Mouse (Mus musculus): Measurements from ENCODE around the gene Man2a1. TPM values are rescaled to one million over a fixed set of nuclear protein-coding genes. Genes with fewer than 3 reads are reported as not detected.

The Man2a1 gene
- total RNA-seq, 2 experiments from 2014 or later: 15.2 to 30.9 TPM

GRCm38 (mm10) chr17:64622352-64622886 lies 21.9 kb downstream of the Man2a1 start:
- ATAC-seq (replicated peaks; ENCODE audit: low FRiP score, poor library complexity, severe bottlenecking): no peak

GRCm38 (mm10) chr17:64624439-64624838 lies 23.9 kb downstream of the Man2a1 start:
- no peak for ATAC-seq (replicated peaks; ENCODE audit: low FRiP score, poor library complexity, severe bottlenecking)

GRCm38 (mm10) chr17:64628796-64629195 lies 28.3 kb downstream of the Man2a1 start:
- no peak for ATAC-seq (replicated peaks; ENCODE audit: low FRiP score, poor library complexity, severe bottlenecking)

- no peak for ATAC-seq (replicated peaks; ENCODE audit: low FRiP score, poor library complexity, severe bottlenecking)
These were observed 28.9 kb downstream of the Man2a1 start for GRCm38 (mm10) chr17:64629486-64629885.

- ATAC-seq (replicated peaks; ENCODE audit: low FRiP score, poor library complexity, severe bottlenecking): no peak
These were observed 30.0 kb downstream of the Man2a1 start for GRCm38 (mm10) chr17:64630506-64630905.

- no peak for ATAC-seq (replicated peaks; ENCODE audit: low FRiP score, poor library complexity, severe bottlenecking)
These were observed 37.5 kb downstream of the Man2a1 start for GRCm38 (mm10) chr17:64637868-64638537.

- ATAC-seq (replicated peaks; ENCODE audit: low FRiP score, poor library complexity, severe bottlenecking): no peak
These were observed 40.8 kb downstream of the Man2a1 start for GRCm38 (mm10) chr17:64641376-64641775.

- ATAC-seq (replicated peaks; ENCODE audit: low FRiP score, poor library complexity, severe bottlenecking): no peak
These were observed 43.1 kb downstream of the Man2a1 start for GRCm38 (mm10) chr17:64643644-64644043.

- no peak for ATAC-seq (replicated peaks; ENCODE audit: low FRiP score, poor library complexity, severe bottlenecking)
These were observed 44.5 kb downstream of the Man2a1 start for GRCm38 (mm10) chr17:64644888-64645605.

- ATAC-seq (replicated peaks; ENCODE audit: low FRiP score, poor library complexity, severe bottlenecking): no peak
These were observed 46.9 kb downstream of the Man2a1 start for GRCm38 (mm10) chr17:64647396-64647795.

- ATAC-seq (replicated peaks; ENCODE audit: low FRiP score, poor library complexity, severe bottlenecking): no peak
These were observed 50.2 kb downstream of the Man2a1 start for GRCm38 (mm10) chr17:64650702-64651101.

- ATAC-seq (replicated peaks; ENCODE audit: low FRiP score, poor library complexity, severe bottlenecking): no peak
These were observed 53.1 kb downstream of the Man2a1 start for GRCm38 (mm10) chr17:64653621-64654020.

- ATAC-seq (replicated peaks; ENCODE audit: low FRiP score, poor library complexity, severe bottlenecking): no peak
These were observed 59.1 kb downstream of the Man2a1 start for GRCm38 (mm10) chr17:64659682-64660081.

- no peak for ATAC-seq (replicated peaks; ENCODE audit: low FRiP score, poor library complexity, severe bottlenecking)
These were observed 66.0 kb downstream of the Man2a1 start for GRCm38 (mm10) chr17:64666518-64666917.

GRCm38 (mm10) chr17:64668504-64668903 lies 68.0 kb downstream of the Man2a1 start:
- no peak for ATAC-seq (replicated peaks; ENCODE audit: low FRiP score, poor library complexity, severe bottlenecking)

- ATAC-seq (replicated peaks; ENCODE audit: low FRiP score, poor library complexity, severe bottlenecking): no peak
These were observed 73.9 kb downstream of the Man2a1 start for GRCm38 (mm10) chr17:64674401-64674800.

GRCm38 (mm10) chr17:64674980-64675379 lies 74.4 kb downstream of the Man2a1 start:
- ATAC-seq (replicated peaks; ENCODE audit: low FRiP score, poor library complexity, severe bottlenecking): no peak

- ATAC-seq (replicated peaks; ENCODE audit: low FRiP score, poor library complexity, severe bottlenecking): no peak
These were observed 76.4 kb downstream of the Man2a1 start for GRCm38 (mm10) chr17:64676735-64677469.

GRCm38 (mm10) chr17:64681461-64681860 lies 80.9 kb downstream of the Man2a1 start:
- ATAC-seq (replicated peaks; ENCODE audit: low FRiP score, poor library complexity, severe bottlenecking): no peak

- ATAC-seq (replicated peaks; ENCODE audit: low FRiP score, poor library complexity, severe bottlenecking): no peak
These were observed 81.4 kb downstream of the Man2a1 start for GRCm38 (mm10) chr17:64681927-64682326.

Measured in erythroblast, adult 5-6 weeks (primary cell).